Mouse (Mus musculus): ENCODE data around the gene Rpusd3. TPM values are rescaled to one million over a fixed set of nuclear protein-coding genes. Genes with fewer than 3 reads are reported as not detected.

Gene Rpusd3
- 10 to 100 TPM in 1 of 4 experiments, 1 to 10 TPM in 3; 5.9 to 12.8 (median 6.8) TPM for total RNA-seq (2022)

DNA sequence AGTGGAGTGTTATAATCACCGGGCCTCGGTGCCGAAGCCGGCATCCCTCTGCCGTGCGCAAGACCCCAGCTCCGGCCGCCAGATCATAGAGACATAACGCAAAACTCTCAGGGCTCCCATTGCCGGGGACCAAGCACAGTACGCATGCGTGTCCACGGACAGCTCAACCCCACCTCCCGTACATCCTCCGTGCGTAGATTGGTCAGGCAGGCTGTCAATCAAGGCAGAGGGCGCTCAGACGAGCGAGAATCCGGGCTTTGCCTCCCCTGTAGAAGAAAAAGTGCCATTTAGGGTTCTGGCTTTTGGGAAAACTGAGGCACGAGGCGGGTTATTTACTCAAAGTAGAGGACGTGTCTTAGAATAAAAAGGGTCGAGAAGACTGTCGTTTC is at the start of gene Rpusd3:
TSS of gene Rpusd3 (minus strand) at position 142 of the 389 bp plus-strand sequence.
- peak; percentile 94 to 95 for DNase-seq (ENCODE audit: low spot score in 2 of 2)

DNA sequence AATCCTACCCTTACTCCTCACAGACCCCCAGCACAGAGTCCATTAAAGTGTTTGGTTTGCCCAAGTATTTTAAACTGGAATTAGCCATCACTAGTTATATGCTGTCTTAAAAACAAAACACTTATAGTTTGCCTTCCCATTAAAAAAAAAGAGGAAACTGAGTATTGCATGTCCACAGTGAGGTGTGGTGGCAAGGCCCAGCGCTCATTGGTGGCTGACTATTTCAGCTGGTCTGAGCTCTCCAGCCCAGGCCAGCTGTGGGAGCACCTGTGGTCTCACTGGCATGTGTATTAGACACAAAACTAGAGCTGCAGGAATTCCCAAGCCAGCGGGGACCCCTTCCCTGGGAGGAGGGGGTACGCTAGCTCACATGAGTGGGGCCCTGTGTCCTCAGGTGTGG is 49.4 kb upstream of the Rpusd3 start:
- DNase-seq (ENCODE audit: low spot score in 2 of 2): no peak

DNA sequence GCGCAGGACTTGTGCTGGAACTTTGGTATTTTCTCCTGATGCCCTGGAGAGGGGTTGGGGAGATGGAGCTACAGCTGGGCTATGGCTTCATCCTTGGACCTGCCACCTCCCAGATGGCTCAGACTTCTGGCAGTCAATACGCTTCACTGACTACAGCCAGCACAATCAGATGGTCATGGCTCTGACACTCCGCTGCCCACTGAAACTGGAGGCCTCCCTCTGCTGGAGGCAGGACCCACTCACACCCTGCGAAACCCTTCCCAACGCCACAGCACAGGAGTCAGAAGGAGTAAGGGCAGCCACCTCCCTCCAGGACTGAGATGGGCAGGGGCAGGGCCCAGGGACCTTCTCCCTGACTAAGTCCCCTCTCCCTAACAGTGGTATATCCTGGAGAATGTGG is 46.5 kb upstream of the Rpusd3 start:
- DNase-seq (ENCODE audit: low spot score in 2 of 2): no peak

DNA sequence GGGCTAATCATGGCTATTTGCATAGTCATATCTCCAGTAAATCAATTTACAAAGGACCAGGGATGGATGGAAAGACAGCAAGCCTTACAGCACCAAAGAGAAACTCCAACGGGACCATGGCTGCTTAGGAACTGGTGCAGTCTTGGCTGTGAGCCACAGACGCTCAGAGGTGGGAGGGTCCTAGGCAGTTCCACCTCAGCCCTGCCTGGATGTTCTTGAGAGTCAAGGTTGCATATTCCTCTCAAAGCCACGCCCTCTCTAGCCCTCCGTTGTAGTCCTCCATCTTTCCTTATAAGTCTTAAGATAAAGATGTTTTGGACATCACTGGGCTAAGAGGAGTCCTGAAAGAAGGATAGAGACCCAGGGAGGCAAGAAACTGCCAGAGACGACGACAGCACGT is 44.9 kb upstream of the Rpusd3 start:
- DNase-seq (ENCODE audit: low spot score in 2 of 2): no peak

DNA sequence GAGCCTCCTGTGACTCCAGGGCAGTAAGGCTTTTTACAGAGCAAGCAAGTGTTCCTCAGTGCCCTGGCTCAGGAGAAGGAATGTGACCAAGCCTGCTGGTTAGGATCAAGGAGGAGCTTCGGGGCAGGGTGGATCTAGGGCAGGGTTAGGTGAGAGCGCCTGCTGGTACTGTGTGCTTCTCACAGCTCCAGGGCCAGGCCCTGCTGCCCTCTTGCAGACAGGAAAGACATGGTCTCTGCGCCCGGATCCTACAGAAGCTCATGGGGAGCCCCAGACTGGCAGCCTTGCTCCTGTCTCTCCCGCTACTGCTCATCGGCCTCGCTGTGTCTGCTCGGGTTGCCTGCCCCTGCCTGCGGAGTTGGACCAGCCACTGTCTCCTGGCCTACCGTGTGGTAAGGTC is 39.5 kb upstream of the Rpusd3 start:
- DNase-seq (ENCODE audit: low spot score in 2 of 2): no peak

DNA sequence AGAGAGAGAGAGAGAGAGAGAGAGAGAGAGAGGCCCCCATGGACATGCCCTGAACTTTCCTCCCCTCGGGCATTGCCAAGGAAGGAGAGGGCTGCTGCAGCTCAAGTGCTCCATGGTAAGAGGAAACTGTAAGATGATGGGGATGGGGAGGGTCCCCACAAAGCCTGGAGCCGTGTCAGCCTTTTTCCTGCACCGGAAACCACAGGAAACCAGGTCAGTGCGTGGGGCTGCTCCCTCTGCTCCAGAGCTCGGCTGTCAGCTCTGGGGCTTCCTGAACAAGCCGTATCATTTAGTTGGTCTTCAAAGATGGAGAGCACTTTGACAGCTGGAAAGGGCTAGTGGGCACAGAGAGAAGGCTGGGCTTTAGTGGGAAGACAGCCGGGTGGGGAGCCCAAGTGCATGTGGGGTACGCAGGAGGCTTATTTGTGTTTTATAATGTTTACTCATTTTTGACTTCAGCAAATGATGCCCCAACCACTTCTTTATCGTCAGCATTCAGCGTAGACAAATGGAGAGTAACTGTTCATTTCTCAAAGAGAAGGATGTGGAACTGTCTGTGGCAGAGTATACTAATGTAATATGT is 38.9 kb upstream of the Rpusd3 start, which contains the start of gene Il17re:
TSS of gene Il17re (plus strand) at position 533 of the 583 bp plus-strand sequence.
- no peak for DNase-seq (ENCODE audit: low spot score in 2 of 2)

DNA sequence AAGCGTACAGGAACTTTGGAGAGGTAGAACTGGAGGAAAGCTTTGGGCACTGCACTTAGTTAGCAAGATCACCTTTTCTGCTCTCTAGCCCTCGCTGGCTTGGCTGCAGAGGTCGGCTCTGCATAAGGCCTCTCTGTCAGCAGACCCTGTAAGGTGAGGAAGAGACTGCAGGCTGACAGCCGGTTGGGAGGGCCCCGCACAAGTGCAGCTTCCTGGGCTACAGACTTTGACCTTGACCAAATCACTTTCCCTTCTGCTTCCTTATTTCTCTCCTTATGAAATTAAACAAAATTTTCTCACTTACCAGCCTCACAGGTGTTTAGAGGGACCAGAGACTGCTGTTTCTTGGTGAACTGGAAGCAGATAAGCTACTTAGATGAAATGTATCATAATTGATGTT is 35.9 kb upstream of the Rpusd3 start:
- no peak for DNase-seq (ENCODE audit: low spot score in 2 of 2)

DNA sequence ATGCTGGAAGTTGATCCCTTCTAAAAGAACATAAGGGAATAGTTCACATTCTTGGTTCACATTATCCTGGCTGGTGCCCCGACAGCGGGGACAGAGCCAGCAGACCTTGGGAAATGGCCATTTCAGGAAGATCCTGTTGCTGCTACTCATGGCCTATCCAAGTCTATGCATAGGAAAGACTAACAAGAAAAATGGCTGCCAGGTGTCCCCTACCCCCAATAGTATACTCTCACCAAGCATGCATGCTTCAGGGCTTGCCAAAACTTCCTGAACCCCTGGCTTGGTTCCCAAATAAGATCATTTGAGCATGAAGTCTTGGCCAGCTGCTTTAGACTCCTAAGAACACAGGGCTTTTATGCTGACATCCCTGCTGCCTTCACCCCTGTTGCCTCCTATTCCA is 32.7 kb upstream of the Rpusd3 start:
- no peak for DNase-seq (ENCODE audit: low spot score in 2 of 2)

DNA sequence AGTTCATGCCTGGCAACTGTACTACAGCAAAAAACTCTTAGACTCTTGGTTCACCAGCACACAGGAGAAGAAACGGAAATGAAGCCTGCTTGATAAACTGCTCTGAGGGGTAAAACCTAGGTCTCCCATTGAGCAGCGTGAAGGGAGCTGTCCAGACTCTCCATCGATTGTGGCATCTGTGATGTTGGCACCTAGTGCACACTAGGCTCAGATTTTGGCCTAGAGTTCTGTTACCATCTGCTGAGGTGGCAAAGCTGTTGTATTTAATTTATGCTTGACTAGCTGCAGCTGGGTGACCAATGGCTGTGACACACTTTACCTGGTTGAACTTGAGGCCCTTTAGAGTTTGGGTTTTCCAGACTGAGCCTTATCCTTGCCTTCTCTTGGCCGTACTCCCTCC is 28.5 kb upstream of the Rpusd3 start:
- DNase-seq (ENCODE audit: low spot score in 2 of 2): no peak

DNA sequence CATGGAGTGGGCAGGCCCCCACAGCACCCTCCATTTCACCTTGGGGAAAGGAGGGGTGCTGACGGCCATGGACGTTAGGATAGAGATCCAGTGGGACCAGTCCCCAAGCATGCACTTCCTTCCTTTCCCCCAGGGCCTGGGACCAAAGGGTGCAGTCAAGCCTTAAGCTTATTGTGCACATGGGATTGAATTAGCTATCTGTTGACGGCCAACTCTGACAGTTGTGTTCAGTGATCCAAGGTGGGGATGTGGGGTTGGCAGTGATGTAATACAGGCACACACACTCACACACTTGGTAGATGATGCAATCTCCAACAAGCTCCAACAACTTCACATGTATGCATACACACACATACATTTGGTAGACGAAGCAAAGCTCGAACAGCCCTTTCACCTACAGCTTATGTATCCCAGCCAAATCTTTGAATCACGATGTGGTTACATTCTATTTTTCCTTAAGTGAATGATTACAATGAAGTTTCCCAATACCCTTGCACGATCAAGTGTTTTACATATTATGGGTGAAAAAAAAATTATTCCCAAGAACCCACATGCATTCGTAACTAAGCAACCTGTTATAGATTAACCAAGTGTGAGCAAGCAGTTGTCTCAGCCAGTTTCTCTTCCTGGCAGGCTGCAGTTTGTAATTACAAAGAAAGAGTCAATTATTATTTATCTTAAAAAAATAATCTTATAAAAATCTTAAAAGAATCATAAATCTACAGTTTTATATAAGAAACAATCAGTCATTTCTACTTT is 25.2 kb upstream of the Rpusd3 start:
- no peak for DNase-seq (ENCODE audit: low spot score in 2 of 2)

DNA sequence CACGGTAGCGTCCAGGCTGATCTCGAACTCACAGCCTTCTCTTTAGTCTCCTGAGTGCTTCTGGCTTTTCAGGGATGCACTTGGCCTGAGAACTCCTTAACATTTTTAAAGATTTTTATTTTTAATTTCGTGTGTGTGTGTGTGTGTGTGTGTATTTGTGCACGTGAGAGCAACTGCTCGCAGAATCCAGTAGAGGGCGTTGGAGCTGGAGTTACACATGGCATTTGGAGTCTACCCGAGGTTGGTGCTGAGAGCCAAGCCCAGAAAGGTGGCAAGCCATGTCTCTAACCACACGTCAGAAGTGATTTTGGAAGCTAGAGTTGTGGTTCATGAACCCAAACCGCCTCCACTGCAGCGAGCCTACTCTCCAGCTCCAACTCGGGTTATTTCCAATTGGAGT is 24.0 kb upstream of the Rpusd3 start:
- DNase-seq (ENCODE audit: low spot score in 2 of 2): no peak

DNA sequence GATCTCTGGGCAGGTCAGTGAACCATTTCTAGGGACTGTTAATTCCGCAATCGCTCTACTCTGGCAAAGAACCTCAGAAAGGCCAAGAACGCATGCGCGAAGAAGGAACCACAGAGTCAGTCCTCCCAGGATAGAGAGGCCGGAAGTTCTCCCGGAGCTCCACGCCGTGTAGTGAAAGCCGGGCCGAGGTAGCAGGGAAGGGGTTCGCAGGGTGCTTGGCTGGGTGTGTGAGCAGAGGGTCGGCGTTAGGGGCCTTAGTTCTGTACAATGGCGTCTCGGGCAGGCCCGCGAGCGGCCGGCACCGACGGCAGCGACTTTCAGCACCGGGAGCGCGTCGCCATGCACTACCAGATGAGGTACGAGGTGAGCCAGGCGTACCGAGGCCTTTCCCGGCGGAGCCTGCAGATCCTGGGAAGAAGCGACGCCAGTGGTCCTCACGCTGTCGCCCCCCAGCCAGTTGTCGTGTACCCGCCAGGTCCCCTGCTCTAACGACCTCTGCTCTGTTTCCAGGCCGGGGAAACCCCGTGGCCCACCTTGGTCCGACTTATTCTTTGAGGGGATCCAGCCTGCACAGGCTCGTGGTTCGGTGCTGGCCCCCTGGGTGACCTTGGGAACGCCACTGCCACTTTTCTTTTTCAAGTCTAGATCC is 23.4 kb upstream of the Rpusd3 start, which contains the start of gene Jagn1:
TSS of gene Jagn1 (plus strand) at position 128 of the 649 bp plus-strand sequence.
- DNase-seq (ENCODE audit: low spot score in 2 of 2): peak; percentile 84 to 85

DNA sequence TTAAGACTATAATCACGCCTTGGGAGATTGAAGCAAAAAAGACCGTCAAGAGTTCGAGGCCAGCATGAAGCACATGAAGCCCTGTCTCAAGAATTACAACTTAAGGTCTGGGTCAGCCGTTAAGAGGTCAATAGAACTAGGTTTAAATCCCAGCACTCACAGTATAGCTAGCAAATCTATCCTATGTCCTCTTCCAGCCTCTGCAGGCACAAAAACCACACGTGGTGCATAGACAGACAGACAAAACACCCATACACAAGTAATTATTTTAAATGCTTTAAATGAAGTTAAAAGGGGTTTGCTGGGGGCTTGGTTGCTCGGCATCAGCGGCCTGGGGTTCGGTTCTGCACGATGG is 22.9 kb upstream of the Rpusd3 start:
- DNase-seq (ENCODE audit: low spot score in 2 of 2): no peak

DNA sequence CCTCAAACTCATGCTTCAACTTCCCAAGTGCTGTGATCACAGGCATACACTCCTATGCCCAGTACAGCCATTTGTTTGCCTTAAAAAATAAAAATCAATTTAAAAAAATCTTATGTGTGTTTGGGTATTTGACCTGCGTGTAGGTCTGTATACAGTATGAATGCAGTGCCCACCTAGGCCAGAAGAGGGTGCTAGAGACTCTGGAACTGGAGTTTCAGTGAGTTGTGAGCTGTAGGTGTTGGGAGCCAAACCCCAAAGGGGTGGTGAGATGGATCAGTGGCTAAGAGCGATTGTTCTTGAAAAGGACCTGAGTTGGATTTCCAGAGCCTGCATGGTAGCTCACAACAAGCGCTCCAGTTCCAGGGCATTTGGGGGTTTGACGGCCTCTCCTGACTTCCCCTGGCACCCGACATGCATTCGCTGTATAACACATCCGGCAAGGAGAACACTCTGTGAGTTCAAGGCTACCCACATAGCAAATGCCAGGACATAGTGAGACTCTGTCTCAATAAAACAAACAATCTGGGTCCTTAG is 22.1 kb upstream of the Rpusd3 start:
- peak; percentile 63 to 69 for DNase-seq (ENCODE audit: low spot score in 2 of 2)

DNA sequence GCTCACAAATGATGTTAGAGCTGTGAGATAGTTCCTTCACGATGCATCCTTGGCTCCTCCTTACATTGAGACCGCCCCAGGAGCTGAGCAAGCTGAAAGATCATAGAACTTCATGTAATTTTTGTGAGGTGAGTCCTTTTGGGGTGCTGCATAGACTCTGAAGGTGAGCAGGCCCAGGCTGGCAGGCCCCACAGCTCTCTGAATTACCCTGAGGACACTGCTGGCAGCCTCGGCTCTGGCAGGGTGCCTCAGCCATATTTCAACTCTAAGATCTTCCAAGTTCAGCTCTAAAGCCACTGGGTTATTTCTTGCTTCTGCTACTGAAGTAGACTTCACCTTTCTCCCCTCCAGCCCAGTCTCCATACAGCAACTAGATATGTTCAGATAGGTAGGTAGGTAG is 21.5 kb upstream of the Rpusd3 start:
- DNase-seq (ENCODE audit: low spot score in 2 of 2): no peak

DNA sequence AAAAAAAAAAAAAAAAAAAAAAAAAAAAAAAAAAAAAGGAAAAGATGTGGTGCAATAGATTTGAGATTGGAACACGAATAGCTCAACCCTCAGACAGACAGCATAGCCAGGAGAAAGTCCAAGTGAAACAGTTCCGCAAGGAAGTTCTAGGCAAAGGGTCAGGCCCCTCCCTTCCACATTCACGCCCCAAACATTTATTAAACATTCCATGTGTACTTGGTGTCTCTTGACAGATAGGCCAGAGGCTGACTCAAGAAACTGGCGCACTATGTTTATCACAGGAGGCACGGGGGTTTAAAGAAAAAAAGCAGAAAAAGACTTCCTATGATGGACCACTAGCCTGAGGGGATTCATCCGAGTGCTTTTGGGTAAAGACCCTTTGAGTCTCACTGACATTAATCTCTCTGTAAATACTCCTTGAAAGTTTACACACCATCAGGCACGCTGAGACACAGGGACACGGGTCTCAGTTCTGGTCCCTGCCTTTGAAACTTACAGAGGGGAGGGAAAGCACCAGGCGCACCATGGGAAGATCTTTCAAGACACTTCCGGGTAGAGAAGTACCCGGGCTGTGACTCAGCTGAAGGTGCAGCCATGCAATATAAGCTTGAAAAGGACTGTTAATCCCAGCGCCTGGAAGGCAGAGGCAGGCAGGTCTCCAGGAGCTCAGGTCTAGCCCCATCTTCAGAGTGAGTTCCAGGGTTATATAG is 19.7 kb upstream of the Rpusd3 start:
- no peak for DNase-seq (ENCODE audit: low spot score in 2 of 2)

DNA sequence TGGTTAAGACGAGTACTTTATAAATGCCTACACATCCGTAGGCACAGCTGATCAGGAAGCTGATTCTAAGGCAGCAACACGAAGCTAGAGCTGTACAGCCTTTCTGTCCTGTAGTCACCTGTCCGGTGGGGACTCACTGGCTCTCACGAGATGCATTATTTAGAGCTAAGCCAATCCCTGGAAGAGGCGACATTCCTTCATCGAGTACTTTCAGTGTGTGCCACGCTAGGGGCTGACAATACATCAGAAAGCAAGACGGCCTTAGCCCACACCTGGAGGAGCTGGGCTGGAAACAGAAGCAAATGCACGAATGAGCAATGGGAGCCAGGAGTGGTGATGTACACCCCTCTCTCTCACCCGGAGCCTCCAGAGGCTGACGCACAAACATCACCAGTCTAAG is 18.0 kb upstream of the Rpusd3 start:
- DNase-seq (ENCODE audit: low spot score in 2 of 2): no peak

DNA sequence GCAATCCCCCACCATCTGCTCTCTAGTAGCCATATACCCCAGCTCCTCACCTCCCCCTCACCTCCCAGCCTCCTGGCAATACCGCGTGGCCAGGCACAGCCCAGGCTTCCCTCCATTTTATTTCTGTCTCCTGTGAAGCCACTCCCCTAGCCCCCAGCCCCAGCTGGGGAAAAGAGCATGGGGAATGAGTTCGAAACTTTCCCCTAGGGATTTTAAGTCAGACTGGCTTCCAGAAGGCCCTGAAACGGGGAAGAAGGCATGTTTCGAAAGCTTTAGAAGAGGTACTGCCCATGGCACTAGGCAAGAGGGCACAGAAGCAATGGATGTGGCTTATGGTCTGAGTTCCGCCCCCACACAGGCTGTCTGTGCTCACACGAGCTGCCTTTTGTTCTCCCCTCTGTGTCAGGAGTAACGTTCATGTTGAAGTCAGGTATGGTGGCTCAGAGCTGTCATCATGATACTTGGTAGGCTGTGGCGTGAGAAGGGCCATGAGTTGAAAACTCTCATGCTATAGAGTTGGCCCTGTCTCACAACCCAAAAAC is 16.6 kb upstream of the Rpusd3 start, which contains the start of gene Cidec:
TSS of gene Cidec (minus strand) at position 97 of the 542 bp plus-strand sequence.
- DNase-seq (ENCODE audit: low spot score in 2 of 2): no peak

DNA sequence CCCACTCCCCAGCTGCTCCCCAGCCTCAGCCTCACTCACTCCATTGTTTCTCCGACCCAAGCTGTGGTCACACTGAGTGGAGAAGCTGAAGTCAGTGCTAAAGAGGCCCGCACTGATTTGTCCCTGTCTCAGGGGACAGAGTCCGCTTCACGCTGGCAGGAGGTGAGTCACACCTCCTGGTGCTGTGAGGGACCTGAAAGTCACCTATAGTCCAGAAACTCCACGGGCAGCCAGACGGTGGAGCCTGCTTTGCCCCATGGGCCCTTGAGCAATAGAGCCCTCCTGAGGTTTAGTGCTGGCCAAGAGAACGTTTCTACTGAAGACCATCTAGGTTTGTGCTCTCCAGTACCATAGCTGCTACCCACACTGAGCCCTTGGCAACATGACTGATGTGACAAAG is 15.6 kb upstream of the Rpusd3 start:
- no peak for DNase-seq (ENCODE audit: low spot score in 2 of 2)

DNA sequence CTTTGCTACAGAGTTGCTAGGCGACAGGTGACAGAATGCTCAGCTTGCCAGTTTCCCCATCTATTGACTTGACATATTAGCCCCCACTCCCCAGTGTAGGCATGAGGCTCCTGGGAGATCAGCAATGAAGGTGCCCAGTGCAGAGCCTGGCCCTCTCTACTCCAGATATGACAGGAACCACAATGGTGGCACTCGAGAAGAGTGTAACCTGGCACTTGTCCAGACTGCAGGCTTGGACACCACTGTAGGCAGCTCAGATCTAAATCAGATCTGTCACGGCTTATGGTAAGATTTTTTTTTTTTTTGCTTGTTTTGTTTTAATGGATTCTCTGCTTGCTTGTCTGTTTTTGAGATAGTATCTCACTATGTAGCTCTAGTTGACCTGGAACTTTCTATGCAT is 14.5 kb upstream of the Rpusd3 start:
- DNase-seq (ENCODE audit: low spot score in 2 of 2): no peak

DNA sequence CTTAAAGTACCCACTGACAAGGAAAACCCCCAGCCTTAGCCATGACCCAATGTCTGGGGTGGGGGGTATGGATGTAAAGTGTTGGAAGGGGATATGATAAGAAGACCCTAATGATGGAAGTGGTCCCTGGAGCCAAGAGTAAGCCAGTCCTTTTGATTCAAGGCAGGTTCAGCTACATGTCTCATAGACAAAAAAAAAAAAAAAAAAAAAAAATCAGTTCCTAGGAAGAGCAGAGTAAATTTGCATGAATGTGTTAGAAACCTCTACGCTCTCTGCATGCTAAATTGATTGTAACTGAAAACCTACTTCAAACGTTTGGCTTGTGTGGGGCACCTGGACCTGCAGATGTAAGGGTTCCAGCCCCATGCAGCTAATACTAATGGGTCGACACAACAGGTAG is 12.7 kb upstream of the Rpusd3 start:
- DNase-seq (ENCODE audit: low spot score in 2 of 2): no peak
